Mouse (Mus musculus): Measurements from ENCODE around the gene Dync1i1.

Gene Dync1i1

GRCm38 (mm10) chr6:6070015-6070414 lies 344.6 kb downstream of the Dync1i1 start:
- DNase-seq (ENCODE audit: low spot score), result no peak

GRCm38 (mm10) chr6:6071038-6071437 lies 345.6 kb downstream of the Dync1i1 start:
- no peak for DNase-seq (ENCODE audit: low spot score)

- no peak for DNase-seq (ENCODE audit: low spot score)
Measured at GRCm38 (mm10) chr6:6075940-6076447, 350.6 kb downstream of the Dync1i1 start.

GRCm38 (mm10) chr6:6077234-6077633 lies 351.8 kb downstream of the Dync1i1 start:
- DNase-seq (ENCODE audit: low spot score), result no peak
